Mouse (Mus musculus) layer of hippocampus, postnatal 14 days (tissue): ENCODE measurements around the gene Smndc1. TPM values are rescaled to one million over a fixed set of nuclear protein-coding genes. Genes with fewer than 3 reads are reported as not detected.
"Not testable (repeated sequence)": the region's sequence is repeated elsewhere in the genome, so short reads cannot be mapped to it uniquely, and the experiment has no call there.

Experiments
- DNase-seq, 2 experiments: peaks; one replicate each; pipeline ENCODE4 v3.0.0; 2021 to 2022; ENCODE audit warnings: low spot score in 2 of 2, mixed read lengths in 1 of 2
- total RNA-seq, 2 experiments: library from RNA; stranded (reverse); gene quantifications; 2 replicates each; pipeline ENCODE4 v1.2.3; 2021

Gene Smndc1
- total RNA-seq, 2 experiments from 2014 or later = 34.9 to 36.8 TPM

- no peak for DNase-seq
Measured at GRCm38 (mm10) chr19:53413617-53414380, 23.4 kb upstream of the Smndc1 start.

GRCm38 (mm10) chr19:53412149-53412848 lies 21.9 kb upstream of the Smndc1 start:
- DNase-seq = no peak

GRCm38 (mm10) chr19:53409663-53410307 lies 19.4 kb upstream of the Smndc1 start:
- DNase-seq = no peak

- DNase-seq = no peak
Measured at GRCm38 (mm10) chr19:53408398-53408797, 18.0 kb upstream of the Smndc1 start.

- DNase-seq = no peak
Measured at GRCm38 (mm10) chr19:53407350-53407749, 17.0 kb upstream of the Smndc1 start.

GRCm38 (mm10) chr19:53405810-53406209 lies 15.4 kb upstream of the Smndc1 start:
- no peak for DNase-seq

- no peak for DNase-seq
Measured at GRCm38 (mm10) chr19:53404837-53405356, 14.5 kb upstream of the Smndc1 start.

GRCm38 (mm10) chr19:53404219-53404836 lies 13.9 kb upstream of the Smndc1 start:
- no peak for DNase-seq

GRCm38 (mm10) chr19:53402741-53403432 lies 12.5 kb upstream of the Smndc1 start:
- no peak for DNase-seq

- no peak for DNase-seq
Measured at GRCm38 (mm10) chr19:53400332-53401110, 10.1 kb upstream of the Smndc1 start.

- DNase-seq = no peak
Measured at GRCm38 (mm10) chr19:53399213-53399612, 8.8 kb upstream of the Smndc1 start.

GRCm38 (mm10) chr19:53397451-53398233 lies 7.3 kb upstream of the Smndc1 start:
- DNase-seq = no peak

- DNase-seq = not testable (repeated sequence)
Measured at GRCm38 (mm10) chr19:53395805-53396204, 5.4 kb upstream of the Smndc1 start.

- not testable (repeated sequence) for DNase-seq
Measured at GRCm38 (mm10) chr19:53394956-53395355, 4.6 kb upstream of the Smndc1 start.

GRCm38 (mm10) chr19:53394552-53394951 lies 4.2 kb upstream of the Smndc1 start:
- DNase-seq = peak in 1 of 2 experiments; percentile 77

- DNase-seq = no peak
Measured at GRCm38 (mm10) chr19:53393646-53394045, 3.3 kb upstream of the Smndc1 start.

GRCm38 (mm10) chr19:53392781-53393343 lies 2.5 kb upstream of the Smndc1 start:
- no peak for DNase-seq

GRCm38 (mm10) chr19:53391787-53392186 lies 1.4 kb upstream of the Smndc1 start:
- no peak for DNase-seq

GRCm38 (mm10) chr19:53391386-53391785 lies 1.0 kb upstream of the Smndc1 start:
- no peak for DNase-seq
